Mouse (Mus musculus) heart, adult 2 months (tissue): ENCODE measurements around the gene Plppr1.

ENCODE experiments used
- CTCF ChIP-seq: fragments of 200-600 bp; IDR thresholded peaks from 2 replicates; pipeline ENCODE4 v1.8.1; 2022; ENCODE audit warnings: antibody characterized with exemption, mild to moderate bottlenecking, moderate library complexity
- EP300 ChIP-seq: fragments of 200-500 bp; IDR thresholded peaks from 2 replicates; pipeline ENCODE4 v1.6.1; 2011; ENCODE audit warnings: low read depth, low read length, control low read depth; ENCODE audit not compliant: insufficient read depth

DNA sequence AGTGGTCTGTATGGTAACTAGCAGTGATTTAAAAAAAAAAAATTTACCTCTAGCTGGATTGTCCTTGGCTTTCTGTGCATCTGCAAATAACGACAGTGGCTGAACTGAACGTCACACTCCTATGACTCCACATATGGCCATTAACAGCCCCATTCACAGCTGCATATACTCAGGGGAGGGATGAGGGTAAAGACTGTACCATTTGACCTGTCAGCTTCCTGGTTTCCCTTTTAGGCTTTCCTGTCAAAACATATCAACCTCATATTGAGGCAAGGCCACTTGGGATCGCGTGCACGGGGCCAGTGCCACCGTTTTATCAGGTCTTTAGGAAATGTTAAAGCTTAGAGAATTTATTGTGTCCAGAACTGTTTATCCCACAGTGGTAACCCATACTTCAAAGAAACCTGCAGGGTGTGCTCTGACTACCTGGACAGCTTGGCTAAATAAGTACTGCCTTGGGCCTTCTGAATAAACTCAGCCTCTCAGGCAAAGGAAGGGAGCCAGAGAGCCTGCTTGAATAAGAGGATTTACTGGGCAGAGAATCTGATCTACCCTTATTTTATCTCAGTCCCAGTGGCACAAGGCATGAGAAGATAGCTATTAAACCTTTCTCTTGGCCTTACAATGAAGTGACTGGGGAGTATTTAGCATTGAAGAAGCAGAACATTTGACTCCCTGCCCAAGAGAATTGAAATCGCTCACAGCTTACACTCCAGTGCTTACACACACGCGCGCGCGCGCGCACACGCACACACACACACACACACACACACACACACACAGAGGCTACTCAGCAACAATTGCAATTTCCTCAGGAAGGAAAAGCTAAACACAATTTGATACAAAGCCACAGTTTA lies 226.5 kb downstream of the Plppr1 start:
- TF ChIP-seq EP300, result no peak
- TF ChIP-seq CTCF, result no peak
